Mouse (Mus musculus): ENCODE measurements around the gene Wnt2. TPM values are rescaled to one million over a fixed set of nuclear protein-coding genes. Genes with fewer than 3 reads are reported as not detected.

The Wnt2 gene
- total RNA-seq, 2 experiments from 2014 or later: 0.10 to 0.22 TPM

- DNase-seq: no peak
- intact Hi-C loops (cut with DNase I): no loop called here
These were observed 51.0 kb downstream of the Wnt2 start for GRCm38 (mm10) chr6:17979361-17979760.

GRCm38 (mm10) chr6:17978881-17979280 lies 51.5 kb downstream of the Wnt2 start:
- intact Hi-C loops (cut with DNase I): no loop called here
- no peak for DNase-seq

- intact Hi-C loops (cut with DNase I): no loop called here
- no peak for DNase-seq
These were observed 52.1 kb downstream of the Wnt2 start for GRCm38 (mm10) chr6:17978324-17978723.

GRCm38 (mm10) chr6:17977165-17977564 lies 53.2 kb downstream of the Wnt2 start:
- no peak for DNase-seq
- intact Hi-C loops (cut with DNase I): no loop called here

GRCm38 (mm10) chr6:17974416-17974815 lies 56.0 kb downstream of the Wnt2 start:
- DNase-seq: no peak
- intact Hi-C loops (cut with DNase I): no loop called here

- intact Hi-C loops (cut with DNase I): no loop called here
- no peak for DNase-seq
These were observed 59.0 kb downstream of the Wnt2 start for GRCm38 (mm10) chr6:17971393-17971792.

- DNase-seq: no peak
- intact Hi-C loops (cut with DNase I): no loop called here
These were observed 60.6 kb downstream of the Wnt2 start for GRCm38 (mm10) chr6:17969815-17970214.

- no peak for DNase-seq
- intact Hi-C loops (cut with DNase I): no loop called here
These were observed 61.8 kb downstream of the Wnt2 start for GRCm38 (mm10) chr6:17968467-17969144.

- intact Hi-C loops (cut with DNase I): no loop called here
These were observed 66.9 kb downstream of the Wnt2 start for GRCm38 (mm10) chr6:17963455-17963854.

GRCm38 (mm10) chr6:17951779-17952178 lies 78.6 kb downstream of the Wnt2 start:
- no peak for DNase-seq

More at GRCm38 (mm10) chr6:17963455-17963854, 66.9 kb downstream of the Wnt2 start:
- no peak for DNase-seq

GRCm38 (mm10) chr6:17949103-17949502 lies 81.3 kb downstream of the Wnt2 start:
- intact Hi-C loops (cut with DNase I): no loop called here
- DNase-seq: no peak

More at GRCm38 (mm10) chr6:17951779-17952178, 78.6 kb downstream of the Wnt2 start:
- intact Hi-C loops (cut with DNase I): no loop called here

- intact Hi-C loops (cut with DNase I): no loop called here
- no peak for DNase-seq
These were observed 83.1 kb downstream of the Wnt2 start for GRCm38 (mm10) chr6:17947130-17947831.

GRCm38 (mm10) chr6:17946456-17946855 lies 83.9 kb downstream of the Wnt2 start:
- intact Hi-C loops (cut with DNase I): no loop called here
- DNase-seq: no peak

GRCm38 (mm10) chr6:17943877-17944617 lies 86.3 kb downstream of the Wnt2 start:
- no peak for DNase-seq
- intact Hi-C loops (cut with DNase I): no loop called here

GRCm38 (mm10) chr6:17942344-17942743 lies 88.0 kb downstream of the Wnt2 start:
- intact Hi-C loops (cut with DNase I): no loop called here
- DNase-seq: no peak

- intact Hi-C loops (cut with DNase I): no loop called here
- DNase-seq: no peak
These were observed 88.5 kb downstream of the Wnt2 start for GRCm38 (mm10) chr6:17941916-17942315.

Other genes with a start within 250 kb of the Wnt2 start
- gene Asz1, start 78.5 kb upstream of the Wnt2 start, total RNA-seq (2021): not detected
- gene Cftr, start 140.1 kb upstream of the Wnt2 start, total RNA-seq (2021): not detected

Measured in gastrocnemius, postnatal 36 days (tissue).